In genomic region chr11:108891111-108891870, GRCm38 (mm10) we compare ENCODE assay signal across 8 mouse cellular contexts. TPM values are rescaled to one million over a fixed set of nuclear protein-coding genes. Genes with fewer than 3 reads are reported as not detected.
DNase-seq lines count a peak whose midpoint lies in the region; ATAC-seq and TF ChIP-seq lines count a peak whose summit lies in the region.

No protein-coding gene starts in this region.

- H3K27ac ChIP-seq in intestine, postnatal 0 days (ENCODE audit: low read depth, low read length): no peak overlapping the region
- H3K27ac ChIP-seq in lung, embryonic 14.5 days (ENCODE audit: low read depth): peak overlapping the region; percentile 81
- H3K27ac ChIP-seq in small intestine, adult 2 months (ENCODE audit: insufficient read depth, low read depth, low read length): no peak overlapping the region

- no peak for ATAC-seq in intestine, postnatal 0 days
- peak; percentile 93 for ATAC-seq in lung, embryonic 14.5 days (ENCODE audit: insufficient read depth)
- no peak for ATAC-seq in megakaryocyte progenitor cell, adult 5-6 weeks (replicated peaks; ENCODE audit: poor library complexity)

- H3K4me2 ChIP-seq in intestine, postnatal 0 days (replicated peaks; ENCODE audit: low read depth): peak overlapping the region; percentile 53
- peak overlapping the region; percentile 69 for H3K4me2 ChIP-seq in lung, embryonic 14.5 days

- peak overlapping the region; percentile 16; the same call in 1 of the 2 replicates for H3K4me3 ChIP-seq in intestine, postnatal 0 days (ENCODE audit: low read depth, low read length)
- peak overlapping the region; percentile 34 for H3K4me3 ChIP-seq in lung, embryonic 14.5 days (ENCODE audit: low read depth, low read length)
- peak overlapping the region; percentile 16; the same call in 1 of the 2 replicates for H3K4me3 ChIP-seq in small intestine, adult 2 months (ENCODE audit: low read depth, low read length)

- DNase-seq in MN1 (ENCODE audit: low spot score): peak; percentile 51
- peak; percentile 90 for DNase-seq in embryo, embryonic 10 days (ENCODE audit: low spot score)
- DNase-seq in heart, adult 18-20 months: peak; percentile 67 to 73
- DNase-seq in lung, embryonic 14.5 days: peak; percentile 78
- DNase-seq in spleen, adult 12 weeks (ENCODE audit: low spot score): no peak

- no peaks in the 10 kb centered on the region for H3K9me3 ChIP-seq in intestine, postnatal 0 days (ENCODE audit: control insufficient read depth)
- no peaks in the 10 kb centered on the region for H3K9me3 ChIP-seq in lung, embryonic 14.5 days (ENCODE audit: low read depth, low read length)

- WGBS in intestine, postnatal 0 days: 28% methylated on average over 17 of the region's 17 CpGs
- WGBS in lung, embryonic 14.5 days: 2% methylated on average over 17 of the region's 17 CpGs
- WGBS in small intestine, adult 2 months: 64% methylated on average over 17 of the region's 17 CpGs

- no peak for TF ChIP-seq POLR2A in small intestine, adult 2 months (IDR thresholded peaks at IDR 0.05; ENCODE audit: low read depth, low read length)

- no peaks in the 10 kb centered on the region for H3K36me3 ChIP-seq in intestine, postnatal 0 days (ENCODE audit: control insufficient read depth, insufficient read depth)
- H3K36me3 ChIP-seq in lung, embryonic 14.5 days (ENCODE audit: insufficient read depth): no peaks in the 10 kb centered on the region
- no peaks in the 10 kb centered on the region for H3K36me3 ChIP-seq in small intestine, adult 2 months (ENCODE audit: control insufficient read depth, insufficient read depth, low read length)

- TF ChIP-seq CTCF in intestine, postnatal 0 days (IDR thresholded peaks at IDR 0.05; ENCODE audit: low read depth): no peak
- TF ChIP-seq CTCF in lung, embryonic 14.5 days (IDR thresholded peaks at IDR 0.05; ENCODE audit: low read depth): no peak
- no peak for TF ChIP-seq CTCF in small intestine, adult 2 months (IDR thresholded peaks at IDR 0.05; ENCODE audit: extremely low read depth, insufficient read length, insufficient replicate concordance, low read depth, low read length)

- no peaks in the 10 kb centered on the region for H3K4me1 ChIP-seq in intestine, postnatal 0 days (replicated peaks; ENCODE audit: control insufficient read depth, insufficient read depth, low read length)
- peaks cover 5% of the 10 kb centered on the region; the same call in 1 of the 2 replicates for H3K4me1 ChIP-seq in lung, embryonic 14.5 days (ENCODE audit: insufficient read depth)
- peaks cover 3% of the 10 kb centered on the region; the same call in 1 of the 2 replicates for H3K4me1 ChIP-seq in small intestine, adult 2 months (ENCODE audit: control insufficient read depth, insufficient read depth, insufficient read length, low read length)

- H3K27me3 ChIP-seq in intestine, postnatal 0 days (replicated peaks; ENCODE audit: control insufficient read depth, insufficient read depth, low read length): no peaks in the 10 kb centered on the region
- no peaks in the 10 kb centered on the region for H3K27me3 ChIP-seq in lung, embryonic 14.5 days (ENCODE audit: insufficient read depth, low read length)
- no peaks in the 10 kb centered on the region for H3K27me3 ChIP-seq in small intestine, adult 2 months (ENCODE audit: control insufficient read depth, insufficient read depth, low read length)

- H3K9ac ChIP-seq in intestine, postnatal 0 days (ENCODE audit: low read depth, low read length): peak overlapping the region; percentile 17; the same call in 1 of the 2 replicates
- peak overlapping the region; percentile 54 for H3K9ac ChIP-seq in lung, embryonic 14.5 days

RNA-seq across cellular contexts. Expression of gene Axin2, which starts 28.9 kb away (rescaled TPM):
- total RNA-seq in heart, adult 18-20 months (2021): 1 to 10 TPM; 3.5 to 4.7 TPM
- 3.1 and 3.8 TPM in 2 replicates for polyA plus RNA-seq in intestine, postnatal 0 days (2015; fragmentation: Nextera tagmentation; extraction: Ambion mirVana)
- polyA plus RNA-seq in lung, embryonic 14.5 days (2014; fragmentation: Nextera tagmentation; extraction: Ambion mirVana): 13.0 and 15.5 TPM in 2 replicates
- polyA plus RNA-seq in small intestine, adult 2 months (2012; rRNA removed): 12.0 and 48.5 TPM in 2 replicates
- total RNA-seq in megakaryocyte progenitor cell, adult 5-6 weeks (2015): 0.49 and 0.71 TPM in 2 replicates
- 0.50 and 1.8 TPM in 2 replicates for total RNA-seq in megakaryocyte progenitor cell, adult 5-6 weeks (2017)
